16 mouse cellular contexts compared by ENCODE assay signal in genomic region chr10:96286094-96286485, GRCm38 (mm10).
DNase-seq lines count a peak whose midpoint lies in the region; ATAC-seq lines count a peak whose summit lies in the region.
"Had no signal": no experiment of that assay in that cellular context is flagged by ENCODE, and none has a peak within 500 bp of the region (broad histone marks: within the 10 kb centered on the region; RNA-seq: fewer than 3 reads in every experiment).

No protein-coding gene starts in this region.

- peak; percentile 93 for DNase-seq in heart, adult 11 months
- DNase-seq in heart, adult 8-10 months (ENCODE audit: low spot score) = no peak
- peak; percentile 15 for DNase-seq in thymus, postnatal 4 days
- no peak for DNase-seq in thymus, adult 18-20 months
- DNase-seq in urinary bladder, adult 2 months (ENCODE audit: low spot score) = no peak
- no peak for DNase-seq in cerebellum, postnatal 10 days
- DNase-seq: cerebellum, adult 9-11 months; embryo, embryonic 11 days; heart, postnatal 36 days; layer of hippocampus, adult 9-11 months; left cerebral cortex, postnatal 4 days; liver; right cerebral cortex, postnatal 4 days had no signal

- ATAC-seq in monocyte, adult 5-6 weeks (replicated peaks; ENCODE audit: insufficient number of reproducible peaks, low FRiP score, low TSS enrichment, poor library complexity, severe bottlenecking) = peak; percentile 76
- ATAC-seq: intestine, embryonic 15.5 days; midbrain, embryonic 13.5 days had no signal

Comparison
In these comparisons a context has a peak if more than half of its experiments do, and no peak if none do; other contexts are left out.
1. DNase-seq: peak in heart, adult 11 months (single experiment) and thymus, postnatal 4 days (single experiment); none in heart, adult 8-10 months (single experiment), thymus, adult 18-20 months (0 of 2), urinary bladder, adult 2 months (single experiment) and cerebellum, postnatal 10 days (0 of 2).